Mouse (Mus musculus): Measurements from ENCODE around the gene Mpp5.

The Mpp5 gene

GRCm38 (mm10) chr12:78748557-78749377, at the start of gene Mpp5:
Gene Mpp5 (plus strand): TSS chr12:78748907.
- DNase-seq, result peak; percentile 97

GRCm38 (mm10) chr12:78717783-78718182, 30.9 kb upstream of the Mpp5 start:
- DNase-seq, result no peak

- DNase-seq, result peak; percentile 14
Measured at GRCm38 (mm10) chr12:78727723-78728122, 21.0 kb upstream of the Mpp5 start.

- no peak for DNase-seq
Measured at GRCm38 (mm10) chr12:78739633-78740032, 9.1 kb upstream of the Mpp5 start.

GRCm38 (mm10) chr12:78740289-78740688, 8.4 kb upstream of the Mpp5 start:
- DNase-seq, result no peak

GRCm38 (mm10) chr12:78746226-78746625, 2.5 kb upstream of the Mpp5 start:
- DNase-seq, result peak; percentile 65

- no peak for DNase-seq
Measured at GRCm38 (mm10) chr12:78747406-78747805, 1.3 kb upstream of the Mpp5 start.

GRCm38 (mm10) chr12:78748113-78748512, 594 bp upstream of the Mpp5 start:
- no peak for DNase-seq

- peak; percentile 80 for DNase-seq
Measured at GRCm38 (mm10) chr12:78749378-78749801, 683 bp downstream of the Mpp5 start.

GRCm38 (mm10) chr12:78761979-78762378, 13.3 kb downstream of the Mpp5 start:
- no peak for DNase-seq

- DNase-seq, result peak; percentile 25
Measured at GRCm38 (mm10) chr12:78769031-78769713, 20.5 kb downstream of the Mpp5 start.

GRCm38 (mm10) chr12:78773211-78773610, 24.5 kb downstream of the Mpp5 start:
- DNase-seq, result no peak

- DNase-seq, result no peak
Measured at GRCm38 (mm10) chr12:78777916-78778315, 29.2 kb downstream of the Mpp5 start.

- no peak for DNase-seq
Measured at GRCm38 (mm10) chr12:78778423-78779067, 29.8 kb downstream of the Mpp5 start.

GRCm38 (mm10) chr12:78788266-78788873, 39.7 kb downstream of the Mpp5 start:
- DNase-seq, result no peak

- DNase-seq, result no peak
Measured at GRCm38 (mm10) chr12:78790791-78791190, 42.1 kb downstream of the Mpp5 start.

- DNase-seq, result peak; percentile 53
Measured at GRCm38 (mm10) chr12:78794236-78794635, 45.5 kb downstream of the Mpp5 start.

- DNase-seq, result no peak
Measured at GRCm38 (mm10) chr12:78800036-78800435, 51.3 kb downstream of the Mpp5 start.

GRCm38 (mm10) chr12:78801836-78802235, 53.1 kb downstream of the Mpp5 start:
- no peak for DNase-seq

- peak; percentile 13 for DNase-seq
Measured at GRCm38 (mm10) chr12:78814437-78814836, 65.7 kb downstream of the Mpp5 start.

- no peak for DNase-seq
Measured at GRCm38 (mm10) chr12:78834496-78834895, 85.8 kb downstream of the Mpp5 start.

GRCm38 (mm10) chr12:78839906-78840305, 91.2 kb downstream of the Mpp5 start:
- peak; percentile 28 for DNase-seq

- no peak for DNase-seq
Measured at GRCm38 (mm10) chr12:78842429-78842828, 93.7 kb downstream of the Mpp5 start.
